Mouse (Mus musculus) ES-E14 (cell line): ENCODE data around the gene Kdm7a. TPM values are rescaled to one million over a fixed set of nuclear protein-coding genes. Genes with fewer than 3 reads are reported as not detected.

Experiments
- DNase-seq: peaks from one replicate; pipeline ENCODE4 v3.0.0-alpha.2; 2013; ENCODE audit warnings: low read depth, low spot score
- H3K27ac ChIP-seq: 2 replicates; pipeline ENCODE4 v1.5.1; 2012; ENCODE audit warnings: low read depth, mild to moderate bottlenecking, low read length, moderate library complexity, mixed read lengths; ENCODE audit not compliant: poor library complexity, insufficient read depth, severe bottlenecking
- H3K36me3 ChIP-seq: 2 replicates; pipeline ENCODE4 v1.6.1; 2012; ENCODE audit warnings: mild to moderate bottlenecking, low read length, moderate library complexity, mixed read lengths; ENCODE audit not compliant: control insufficient read depth, poor library complexity, insufficient read depth, severe bottlenecking
- H3K4me1 ChIP-seq, 2 experiments: fragments of 150-350 bp in 1 of 2; sonication (generic) in 1 of 2; 2 replicates each; pipeline ENCODE4 v1.6.1; 2012; ENCODE audit warnings: low read length in 2 of 2, mild to moderate bottlenecking in 1 of 2, mixed read lengths in 1 of 2; ENCODE audit not compliant: control insufficient read depth in 2 of 2, insufficient read depth in 2 of 2, poor library complexity in 1 of 2
- H3K4me3 ChIP-seq, 2 experiments: fragments of 150-350 bp in 1 of 2; sonication (generic) in 1 of 2; 2 replicates each; pipeline ENCODE4 v1.5.1; 2012; ENCODE audit warnings: low read length in 2 of 2, low read depth in 1 of 2, mild to moderate bottlenecking in 1 of 2, mixed read lengths in 1 of 2; ENCODE audit not compliant: insufficient read depth in 1 of 2, poor library complexity in 1 of 2, severe bottlenecking in 1 of 2
- H3K9ac ChIP-seq: 2 replicates; pipeline ENCODE4 v1.6.1; 2012; ENCODE audit warnings: low read depth, mild to moderate bottlenecking, low read length, mixed read lengths; ENCODE audit not compliant: poor library complexity, insufficient read depth, severe bottlenecking
- H3K9me3 ChIP-seq: fragments of 150-350 bp; sonication (generic); 2 replicates; pipeline ENCODE4 v1.6.1; 2012; ENCODE audit warnings: low read depth, mild to moderate bottlenecking, low read length; ENCODE audit not compliant: control insufficient read depth, insufficient read depth
- CHD2 ChIP-seq: IDR thresholded peaks from 2 replicates; pipeline ENCODE4 v1.6.1; 2014; ENCODE audit warnings: mild to moderate bottlenecking, low read depth, low read length, inconsistent platforms
- HCFC1 ChIP-seq: IDR thresholded peaks from 2 replicates; pipeline ENCODE4 v1.6.1; 2012; ENCODE audit warnings: low read length, inconsistent platforms, borderline replicate concordance; ENCODE audit not compliant: insufficient read depth
- MAFK ChIP-seq: IDR thresholded peaks from 2 replicates; pipeline ENCODE4 v1.6.1; 2014; ENCODE audit warnings: mild to moderate bottlenecking, low read depth, low read length, inconsistent platforms; ENCODE audit not compliant: insufficient read depth
- ZC3H11A ChIP-seq: IDR thresholded peaks from 2 replicates; pipeline ENCODE4 v1.6.1; 2012; ENCODE audit warnings: low read depth, mild to moderate bottlenecking, inconsistent platforms, low read length, borderline replicate concordance
- ZNF384 ChIP-seq: IDR thresholded peaks from 2 replicates; pipeline ENCODE4 v1.6.1; 2012; ENCODE audit warnings: low read depth, low read length, inconsistent platforms
- in situ Hi-C, 2 experiments: fragments of 600-800 bp; cut with MboI; formaldehyde crosslinking; loops; one replicate each; pipeline ENCODE4 v1.15.1; 2025; ENCODE audit warnings: low sequenced_read_pairs in 2 of 2, inconsistent platforms in 1 of 2; ENCODE audit not compliant: unreplicated experiment in 2 of 2
- total RNA-seq: library from RNA; depleted of rRNA; stranded (reverse); fragments of 300-350 nt; gene quantifications from 2 replicates; pipeline ENCODE4 v1.2.3, GENCODE M21; 2012

The Kdm7a gene
- total RNA-seq, 1 experiment = 7.4 TPM

DNA sequence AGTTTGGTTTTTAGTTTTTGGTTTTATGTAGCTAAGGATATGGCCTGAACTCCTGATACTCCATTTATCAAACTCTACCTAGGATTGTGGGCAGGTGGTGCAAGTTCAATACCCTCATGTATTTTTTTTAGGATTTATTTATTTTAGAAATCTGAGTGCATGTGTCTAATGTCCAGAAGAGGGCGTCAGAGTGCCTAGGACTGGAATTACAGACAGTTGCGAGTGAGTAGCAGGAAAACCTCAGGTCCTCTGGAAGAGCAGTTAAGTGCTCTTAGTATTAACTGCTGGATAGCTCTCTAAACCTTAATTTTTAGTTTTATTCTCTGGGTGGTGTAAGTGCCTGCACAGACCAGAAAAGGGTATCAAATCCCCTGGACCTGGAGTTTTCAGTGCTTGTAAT lies 19.4 kb downstream of the Kdm7a start:
- 0 out of 4 replicates have a peak, but pooled peaks cover 0 to 2% of the 10 kb centered on the region in 2 experiments for H3K4me1 ChIP-seq
- peak overlapping the region in 1 of 2 experiments; percentile 23; a peak in 1 of 4 replicates for H3K4me3 ChIP-seq
- H3K9ac ChIP-seq = no peak overlapping the region
- DNase-seq = peak; percentile 52
- TF ChIP-seq CHD2 (no peak), HCFC1 (no peak), MAFK (no peak), ZC3H11A (no peak), ZNF384 (no peak)
- in situ Hi-C loops = no loop called here
- no peak overlapping the region for H3K27ac ChIP-seq
- H3K9me3 ChIP-seq = no peaks in the 10 kb centered on the region
- no peaks in the 10 kb centered on the region for H3K36me3 ChIP-seq

GRCm38 (mm10) chr6:39169089-39169488 lies 37.5 kb downstream of the Kdm7a start:
- in situ Hi-C loops = no loop called here
- no peak for TF ChIP-seq MAFK
- TF ChIP-seq CHD2 = no peak
- no peak for TF ChIP-seq ZC3H11A
- TF ChIP-seq ZNF384 = no peak
- TF ChIP-seq HCFC1 = no peak
- Histone ChIP-seq H3K4me1 (no peaks in the 10 kb centered on the region), H3K9ac (no peak overlapping the region), H3K4me3 (no peak overlapping the region), H3K9me3 (no peaks in the 10 kb centered on the region), H3K36me3 (peaks cover 2% of the 10 kb centered on the region; the same call in 1 of the 2 replicates), H3K27ac (no peak overlapping the region)
- no peak for DNase-seq

- Histone ChIP-seq H3K4me1 (no peaks in the 10 kb centered on the region), H3K4me3 (no peak overlapping the region), H3K9ac (no peak overlapping the region), H3K9me3 (no peaks in the 10 kb centered on the region), H3K27ac (no peak overlapping the region), H3K36me3 (peaks cover 2% of the 10 kb centered on the region; the same call in 1 of the 2 replicates)
- TF ChIP-seq ZC3H11A (no peak), HCFC1 (no peak), ZNF384 (no peak), CHD2 (no peak), MAFK (no peak)
- in situ Hi-C loops = no loop called here
- no peak for DNase-seq
Observed at GRCm38 (mm10) chr6:39164891-39165290, 41.7 kb downstream of the Kdm7a start.

- Histone ChIP-seq H3K9ac (no peak overlapping the region), H3K4me3 (no peak overlapping the region), H3K4me1 (no peaks in the 10 kb centered on the region), H3K9me3 (no peaks in the 10 kb centered on the region), H3K27ac (no peak overlapping the region), H3K36me3 (peaks cover 2% of the 10 kb centered on the region; the same call in 1 of the 2 replicates)
- TF ChIP-seq ZC3H11A = no peak
- TF ChIP-seq ZNF384 = no peak
- TF ChIP-seq MAFK = no peak
- TF ChIP-seq HCFC1 = no peak
- TF ChIP-seq CHD2 = no peak
- no peak for DNase-seq
- in situ Hi-C loops = no loop called here
Observed at GRCm38 (mm10) chr6:39161975-39162374, 44.6 kb downstream of the Kdm7a start.

- Histone ChIP-seq H3K36me3 (peaks cover 11% of the 10 kb centered on the region), H3K9me3 (no peaks in the 10 kb centered on the region), H3K4me3 (no peak overlapping the region), H3K27ac (no peak overlapping the region), H3K9ac (no peak overlapping the region), H3K4me1 (no peaks in the 10 kb centered on the region)
- in situ Hi-C loops = no loop called here
- TF ChIP-seq ZNF384 (peak; percentile 60), ZC3H11A (no peak)
- peak; percentile 2 for DNase-seq
Observed at GRCm38 (mm10) chr6:39146041-39146440, 60.5 kb downstream of the Kdm7a start.
